Mouse (Mus musculus): ENCODE data around the gene Mgat4a.
A peak's percentile ranks its signal among the peaks of the same experiment; 100 is the strongest.

Gene Mgat4a

DNA sequence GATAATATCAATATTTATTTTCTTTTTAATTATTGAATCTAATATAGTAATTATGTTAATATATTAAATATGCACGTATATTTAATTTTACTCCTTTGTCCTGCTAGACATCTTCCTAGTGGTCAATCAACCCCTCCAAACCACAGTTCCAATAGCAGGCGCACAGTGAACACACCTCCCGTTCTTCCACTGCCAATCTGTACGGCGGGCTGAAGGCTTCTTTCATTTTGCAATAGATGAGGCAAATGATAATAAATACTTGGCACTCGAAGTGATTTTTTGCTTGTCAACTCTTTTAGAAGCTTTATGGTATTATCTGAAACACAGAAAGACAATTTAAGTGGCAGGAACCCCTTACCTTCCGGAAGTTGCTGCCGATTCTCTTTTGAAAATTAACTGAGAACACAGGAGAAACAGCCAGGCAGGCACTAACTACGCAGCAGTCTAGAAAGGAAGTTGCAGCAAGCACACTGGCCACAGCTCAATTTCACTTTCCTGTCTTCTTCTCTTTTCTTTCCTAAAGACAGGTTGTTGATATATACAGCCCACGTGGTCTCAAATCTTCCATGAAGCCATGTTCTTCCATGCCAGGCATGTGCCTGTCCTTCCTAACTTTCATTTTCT, 45.0 kb downstream of the Mgat4a start:
- DNase-seq (ENCODE audit: inconsistent ontology term), result no peak

DNA sequence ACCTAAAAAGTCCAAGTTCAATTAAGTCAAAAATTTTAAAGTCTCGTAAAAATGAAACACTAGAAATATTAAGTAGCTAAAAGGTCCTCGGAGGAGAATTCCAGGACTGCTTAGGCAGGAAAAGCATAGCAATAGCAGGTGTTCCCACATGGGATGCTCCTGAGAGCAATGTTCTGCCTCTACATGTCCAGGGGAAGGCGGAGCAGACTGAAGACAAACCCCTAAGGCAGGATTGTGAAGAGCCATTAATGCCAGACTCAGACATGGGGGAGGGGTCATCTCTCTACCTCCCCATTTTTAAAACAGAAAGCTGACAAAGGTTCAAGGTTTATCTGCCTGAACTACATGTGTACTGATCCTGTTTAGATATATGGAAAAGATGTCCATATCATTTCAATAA, 45.7 kb downstream of the Mgat4a start:
- no peak for DNase-seq (ENCODE audit: inconsistent ontology term)

GRCm38 (mm10) chr1:37491672-37492071, 49.1 kb downstream of the Mgat4a start:
- DNase-seq (ENCODE audit: inconsistent ontology term), result no peak

GRCm38 (mm10) chr1:37490691-37491212, 50.1 kb downstream of the Mgat4a start:
- DNase-seq (ENCODE audit: inconsistent ontology term), result no peak

GRCm38 (mm10) chr1:37488531-37488930, 52.3 kb downstream of the Mgat4a start:
- no peak for DNase-seq (ENCODE audit: inconsistent ontology term)

- no peak for DNase-seq (ENCODE audit: inconsistent ontology term)
These were observed 53.8 kb downstream of the Mgat4a start for GRCm38 (mm10) chr1:37486994-37487393.

DNA sequence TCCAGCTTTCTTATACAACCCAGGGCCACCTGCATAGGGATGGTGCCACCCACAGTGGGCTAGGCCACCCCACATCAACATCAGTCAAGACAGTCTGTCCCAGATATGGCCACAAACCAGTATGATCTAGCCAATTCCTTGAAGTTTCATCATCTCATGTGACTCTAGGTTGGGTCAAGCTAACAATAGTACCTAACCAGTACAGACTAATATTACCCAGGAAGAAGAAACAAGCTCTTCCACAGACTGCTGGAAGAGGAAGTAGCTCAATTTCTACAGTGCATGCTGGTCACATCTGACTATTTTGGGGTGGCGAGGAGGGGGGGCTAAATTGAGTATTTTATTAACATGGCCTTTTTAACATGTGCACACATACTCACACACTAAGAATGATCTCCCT, 54.4 kb downstream of the Mgat4a start:
- DNase-seq (ENCODE audit: inconsistent ontology term), result no peak

GRCm38 (mm10) chr1:37484612-37485011, 56.2 kb downstream of the Mgat4a start:
- DNase-seq (ENCODE audit: inconsistent ontology term), result no peak

- no peak for DNase-seq (ENCODE audit: inconsistent ontology term)
These were observed 59.5 kb downstream of the Mgat4a start for GRCm38 (mm10) chr1:37481331-37481730.

GRCm38 (mm10) chr1:37480731-37481130, 60.1 kb downstream of the Mgat4a start:
- DNase-seq (ENCODE audit: inconsistent ontology term), result no peak

GRCm38 (mm10) chr1:37479759-37480158, 61.1 kb downstream of the Mgat4a start:
- DNase-seq (ENCODE audit: inconsistent ontology term), result no peak

GRCm38 (mm10) chr1:37479074-37479473, 61.7 kb downstream of the Mgat4a start:
- no peak for DNase-seq (ENCODE audit: inconsistent ontology term)

DNA sequence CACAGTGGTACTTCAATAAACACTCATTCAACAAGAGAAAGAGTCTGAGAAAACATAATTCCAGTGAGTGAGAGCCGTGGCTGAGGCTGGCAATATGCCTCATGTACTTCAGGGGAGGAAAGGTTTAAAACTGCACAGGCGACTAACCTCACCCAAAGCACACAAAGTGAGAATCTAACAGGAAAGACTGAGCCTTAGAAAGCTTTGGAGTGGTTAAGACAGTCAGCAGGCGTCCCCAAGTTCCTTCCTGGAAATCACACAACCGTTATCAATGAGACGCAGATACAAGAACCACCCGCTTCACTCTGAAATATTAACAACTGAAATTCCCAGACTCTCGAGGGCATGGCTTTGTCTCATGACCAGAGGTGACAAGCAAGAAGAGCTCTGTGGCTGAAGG, 62.4 kb downstream of the Mgat4a start:
- no peak for DNase-seq (ENCODE audit: inconsistent ontology term)

DNA sequence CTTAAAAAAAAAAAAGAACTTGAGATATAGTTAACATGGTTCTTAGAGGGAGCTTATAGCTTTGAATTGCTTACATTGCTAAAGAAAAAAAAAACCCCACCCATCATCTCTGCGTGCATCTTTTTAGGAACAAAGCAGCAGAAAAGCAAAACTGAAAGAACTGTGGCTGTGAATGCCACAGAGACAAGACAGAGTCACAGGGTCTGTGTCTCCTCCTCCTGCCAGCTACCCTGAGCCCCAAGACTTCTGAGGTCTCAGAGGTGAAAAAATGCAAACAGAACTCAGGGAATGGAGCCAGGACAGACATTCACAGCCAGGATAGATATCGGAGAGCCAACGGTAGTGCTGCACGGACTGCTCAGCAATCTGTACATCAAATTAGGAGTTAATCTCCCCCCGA, 62.9 kb downstream of the Mgat4a start:
- DNase-seq (ENCODE audit: inconsistent ontology term), result no peak

DNA sequence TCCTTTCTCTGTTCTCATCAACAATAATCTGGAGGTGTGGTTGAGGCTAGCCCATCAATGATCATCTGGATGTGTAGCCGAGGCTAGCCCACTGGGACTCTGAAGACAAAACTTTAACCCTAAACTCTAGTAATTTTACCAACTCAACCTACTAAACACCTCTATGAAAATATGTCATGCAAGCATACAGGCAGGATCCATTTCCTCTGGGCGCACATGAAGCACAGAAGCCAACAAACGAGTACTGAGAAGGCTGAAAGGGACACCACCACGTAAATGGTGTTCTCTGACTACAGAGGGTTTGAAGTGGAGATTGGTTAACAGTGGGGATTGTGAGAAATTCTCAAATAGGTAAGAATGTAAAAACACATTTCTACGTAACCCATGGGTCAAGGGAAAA, 63.6 kb downstream of the Mgat4a start:
- DNase-seq (ENCODE audit: inconsistent ontology term), result no peak

GRCm38 (mm10) chr1:37475312-37475711, 65.5 kb downstream of the Mgat4a start:
- DNase-seq (ENCODE audit: inconsistent ontology term), result no peak

- DNase-seq (ENCODE audit: inconsistent ontology term), result no peak
These were observed 66.1 kb downstream of the Mgat4a start for GRCm38 (mm10) chr1:37474634-37475190.

GRCm38 (mm10) chr1:37474046-37474445, 66.8 kb downstream of the Mgat4a start:
- no peak for DNase-seq (ENCODE audit: inconsistent ontology term)

DNA sequence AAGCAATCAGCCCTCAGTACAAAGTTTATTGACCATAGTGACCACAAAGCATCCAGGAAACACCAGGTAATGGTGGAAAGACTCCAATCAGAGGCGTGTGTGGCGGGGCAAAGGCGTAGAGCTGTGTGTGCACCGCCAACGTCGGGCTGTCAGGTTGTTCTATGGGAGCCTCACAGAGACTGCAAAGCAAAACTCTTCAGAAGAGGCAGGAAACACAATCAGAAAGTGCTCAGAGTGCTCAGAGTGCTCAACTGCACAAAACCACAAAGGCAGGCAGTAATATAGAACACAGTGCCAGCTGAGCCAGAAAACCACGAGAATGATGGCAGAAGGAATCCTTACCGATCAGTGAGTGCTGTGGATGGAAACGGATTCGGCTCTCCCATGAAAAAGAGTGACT, 67.6 kb downstream of the Mgat4a start:
- DNase-seq (ENCODE audit: inconsistent ontology term), result peak; percentile 18

GRCm38 (mm10) chr1:37471179-37472148, 69.4 kb downstream of the Mgat4a start:
- no peak for DNase-seq (ENCODE audit: inconsistent ontology term)

GRCm38 (mm10) chr1:37469007-37469406, 71.8 kb downstream of the Mgat4a start:
- DNase-seq (ENCODE audit: inconsistent ontology term), result no peak

DNA sequence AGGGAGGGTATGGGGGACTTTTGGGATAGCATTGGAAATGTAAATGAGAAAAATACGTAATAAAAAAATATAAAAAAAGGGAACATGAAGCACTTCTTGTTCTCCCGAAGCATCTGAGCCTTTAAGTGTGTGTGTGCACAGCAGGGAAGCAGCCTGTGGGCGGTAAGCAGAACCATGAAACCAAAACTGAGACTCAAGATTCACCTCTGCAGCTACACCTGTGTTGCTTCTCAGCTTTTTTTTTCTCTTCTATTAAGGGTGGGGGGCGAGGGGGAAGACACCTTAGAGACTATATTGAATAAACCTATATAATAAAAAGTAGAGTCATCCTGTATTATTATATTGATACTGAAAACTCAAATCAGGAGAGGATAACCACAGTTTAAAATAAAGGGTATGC, 73.0 kb downstream of the Mgat4a start:
- no peak for DNase-seq (ENCODE audit: inconsistent ontology term)
